Mouse (Mus musculus): ENCODE results near the gene Rngtt. TPM values are rescaled to one million over a fixed set of nuclear protein-coding genes. Genes with fewer than 3 reads are reported as not detected.

The Rngtt gene
- polyA plus RNA-seq, 1 experiment from 2014 or later = 21.2 TPM

GRCm38 (mm10) chr4:33545577-33545879, 235.4 kb downstream of the Rngtt start:
- Histone ChIP-seq H3K36me3 (replicated peaks) (no peaks in the 10 kb centered on the region), H3K4me3 (no peak overlapping the region), H3K9me3 (no peaks in the 10 kb centered on the region), H3K27me3 (replicated peaks) (no peaks in the 10 kb centered on the region), H3K4me2 (peak overlapping the region; percentile 22), H3K27ac (0 out of 2 replicates have a peak overlapping the region, but pooled peaks have one; percentile 26), H3K9ac (no peak overlapping the region), H3K4me1 (peaks cover 13% of the 10 kb centered on the region)
- no peak; the same call in 1 of the 2 replicates for ATAC-seq (replicated peaks)
- 9% methylated on average over 6 of the region's 6 CpGs for WGBS

GRCm38 (mm10) chr4:33546278-33546677, 236.2 kb downstream of the Rngtt start:
- no peaks in the 10 kb centered on the region for H3K36me3 ChIP-seq (replicated peaks)
- H3K27ac ChIP-seq = no peak overlapping the region
- no peaks in the 10 kb centered on the region for H3K27me3 ChIP-seq (replicated peaks)
- H3K4me2 ChIP-seq = no peak overlapping the region
- no peak overlapping the region for H3K4me3 ChIP-seq
- ATAC-seq (replicated peaks) = no peak
- no peaks in the 10 kb centered on the region for H3K9me3 ChIP-seq
- no peak overlapping the region for H3K9ac ChIP-seq
- 89% methylated on average over 11 of the region's 11 CpGs for WGBS
- peaks cover 13% of the 10 kb centered on the region for H3K4me1 ChIP-seq

GRCm38 (mm10) chr4:33547315-33547929, 237.3 kb downstream of the Rngtt start:
- Histone ChIP-seq H3K4me3 (no peak overlapping the region), H3K9me3 (no peaks in the 10 kb centered on the region), H3K27me3 (replicated peaks) (no peaks in the 10 kb centered on the region), H3K27ac (no peak overlapping the region), H3K4me1 (peaks cover 13% of the 10 kb centered on the region), H3K9ac (no peak overlapping the region), H3K36me3 (replicated peaks) (no peaks in the 10 kb centered on the region), H3K4me2 (no peak overlapping the region)
- 88% methylated on average over 8 of the region's 8 CpGs for whole genome bisulfite sequencing
- ATAC-seq (replicated peaks) = no peak

GRCm38 (mm10) chr4:33549606-33550005, 239.5 kb downstream of the Rngtt start:
- Histone ChIP-seq H3K27me3 (replicated peaks) (no peaks in the 10 kb centered on the region), H3K27ac (no peak overlapping the region), H3K9ac (no peak overlapping the region), H3K36me3 (replicated peaks) (no peaks in the 10 kb centered on the region), H3K4me3 (no peak overlapping the region), H3K4me1 (peaks cover 14% of the 10 kb centered on the region), H3K9me3 (no peaks in the 10 kb centered on the region), H3K4me2 (no peak overlapping the region)
- WGBS = 32% methylated on average over 5 of the region's 5 CpGs
- ATAC-seq (replicated peaks) = 0 out of 2 replicates have a peak, but pooled peaks have one; percentile 29

Small RNA genes lying within 50 kb of the gene (microRNA-seq; reads per million reads assigned to microRNA genes)
- gene Mir8118 = not detected

Other genes with a start within 250 kb of the Rngtt start
- 0.72 and 1.1 TPM in 2 replicates for gene Gabrr2, start 247.3 kb upstream of the Rngtt start, polyA plus RNA-seq (2015; fragmentation: Nextera tagmentation; extraction: Ambion mirVana)
- gene Gabrr1, start 177.8 kb upstream of the Rngtt start, polyA plus RNA-seq (2015; fragmentation: Nextera tagmentation; extraction: Ambion mirVana) = 0.79 and 1.1 TPM in 2 replicates
- 2.3 and 2.8 TPM in 2 replicates for gene Pm20d2, start 120.6 kb upstream of the Rngtt start, polyA plus RNA-seq (2015; fragmentation: Nextera tagmentation; extraction: Ambion mirVana)
- gene Srsf12, start 101.3 kb upstream of the Rngtt start, polyA plus RNA-seq (2015; fragmentation: Nextera tagmentation; extraction: Ambion mirVana) = 59.7 and 68.8 TPM in 2 replicates
- 51.5 and 59.2 TPM in 2 replicates for gene Pnrc1, start 20.1 kb upstream of the Rngtt start, polyA plus RNA-seq (2015; fragmentation: Nextera tagmentation; extraction: Ambion mirVana)

Data from midbrain, embryonic 15.5 days (tissue).